Mouse (Mus musculus): ENCODE measurements around the gene Slc16a11.
A peak's percentile ranks its signal among the peaks of the same experiment; 100 is the strongest.

- TF ChIP-seq POLR2A (IDR thresholded peaks at IDR 0.05; ENCODE audit: low read depth, low read length) (no peak), SMC3 (IDR thresholded peaks at IDR 0.05; ENCODE audit: low read depth, low read length) (no peak), NRF1 (IDR thresholded peaks at IDR 0.05; ENCODE audit: low read depth, low read length) (peak; percentile 38; the same call in 1 of the 2 replicates), JUND (conservative IDR thresholded peaks at IDR 0.05; ENCODE audit: low read depth, low read length) (no peak), IRF4 (IDR thresholded peaks at IDR 0.05; ENCODE audit: low read depth, low read length) (no peak), TCF12 (IDR thresholded peaks at IDR 0.05; ENCODE audit: low read depth, low read length) (no peak), HCFC1 (IDR thresholded peaks at IDR 0.05; ENCODE audit: low read depth, low read length) (no peak), SIN3A (IDR thresholded peaks at IDR 0.05; ENCODE audit: low read length) (no peak), MEF2A (IDR thresholded peaks at IDR 0.05; ENCODE audit: borderline replicate concordance, low read depth, low read length) (no peak), RCOR1 (conservative IDR thresholded peaks at IDR 0.05; ENCODE audit: low read depth, low read length) (no peak)
Measured at GRCm38 (mm10) chr11:70191188-70191587, 21.4 kb upstream of the Slc16a11 start.

All from CH12.LX (cell line).